Mouse (Mus musculus): ENCODE measurements around the gene Stub1. TPM values are rescaled to one million over a fixed set of nuclear protein-coding genes. Genes with fewer than 3 reads are reported as not detected.

Gene Stub1
- polyA plus RNA-seq, 1 experiment from 2014 or later: 338 TPM

GRCm38 (mm10) chr17:25843636-25844395 lies 10.6 kb upstream of the Stub1 start:
- H3K27me3 ChIP-seq: no peaks in the 10 kb centered on the region
- no peaks in the 10 kb centered on the region for H3K9me3 ChIP-seq
- 2% methylated on average over 38 of the region's 38 CpGs for WGBS
- H3K4me3 ChIP-seq: peak overlapping the region; percentile 85
- H3K4me1 ChIP-seq: peaks cover 11% of the 10 kb centered on the region
- 0 out of 2 replicates have a peak, but pooled peaks have one; percentile 4 for ATAC-seq (ENCODE audit: insufficient number of reproducible peaks, insufficient read depth, low FRiP score, low TSS enrichment)
- peak overlapping the region; percentile 91 for H3K4me2 ChIP-seq (replicated peaks)
- peaks cover 58% of the 10 kb centered on the region for H3K36me3 ChIP-seq
- H3K9ac ChIP-seq: peak overlapping the region; percentile 91
- H3K27ac ChIP-seq: peak overlapping the region; percentile 82

- peaks cover 59% of the 10 kb centered on the region for H3K36me3 ChIP-seq
- H3K9me3 ChIP-seq: no peaks in the 10 kb centered on the region
- no peak for ATAC-seq (ENCODE audit: insufficient number of reproducible peaks, insufficient read depth, low FRiP score, low TSS enrichment)
- peak overlapping the region; percentile 91 for H3K4me2 ChIP-seq (replicated peaks)
- H3K27ac ChIP-seq: no peak overlapping the region; the same call in 1 of the 2 replicates
- peak overlapping the region; percentile 91 for H3K9ac ChIP-seq
- H3K27me3 ChIP-seq: no peaks in the 10 kb centered on the region
- WGBS: 91% methylated on average over 4 of the region's 4 CpGs
- peak overlapping the region; percentile 85 for H3K4me3 ChIP-seq
- peaks cover 11% of the 10 kb centered on the region for H3K4me1 ChIP-seq
Observed at GRCm38 (mm10) chr17:25843122-25843521, 9.9 kb upstream of the Stub1 start.

GRCm38 (mm10) chr17:25842509-25842908 lies 9.3 kb upstream of the Stub1 start:
- H3K9ac ChIP-seq: no peak overlapping the region
- no peak for ATAC-seq (ENCODE audit: insufficient number of reproducible peaks, insufficient read depth, low FRiP score, low TSS enrichment)
- H3K27ac ChIP-seq: no peak overlapping the region
- peaks cover 15% of the 10 kb centered on the region for H3K4me1 ChIP-seq
- no peaks in the 10 kb centered on the region for H3K9me3 ChIP-seq
- H3K27me3 ChIP-seq: no peaks in the 10 kb centered on the region
- 80% methylated on average over 3 of the region's 3 CpGs for WGBS
- H3K4me3 ChIP-seq: no peak overlapping the region
- no peak overlapping the region for H3K4me2 ChIP-seq (replicated peaks)
- H3K36me3 ChIP-seq: peaks cover 59% of the 10 kb centered on the region

- Histone ChIP-seq H3K9me3 (no peaks in the 10 kb centered on the region), H3K9ac (no peak within 1 kb of the TSS), H3K4me2 (replicated peaks) (no peak within 1 kb of the TSS), H3K36me3 (peaks cover 58% of the 10 kb centered on the region), H3K27me3 (no peaks in the 10 kb centered on the region), H3K27ac (no peak within 1 kb of the TSS), H3K4me3 (no peak within 1 kb of the TSS), H3K4me1 (peaks cover 27% of the 10 kb centered on the region)
- WGBS: 92% methylated on average over 22 of the region's 22 CpGs
- no peak for ATAC-seq (ENCODE audit: insufficient number of reproducible peaks, insufficient read depth, low FRiP score, low TSS enrichment)
Observed at GRCm38 (mm10) chr17:25841117-25841880, 8.1 kb upstream of the Stub1 start, which contains the start of gene Gm20683. Gene Gm20683, minus strand, starts transcription at chr17:25841763.

- Histone ChIP-seq H3K4me3 (no peak overlapping the region), H3K4me2 (replicated peaks) (no peak overlapping the region), H3K36me3 (peaks cover 57% of the 10 kb centered on the region), H3K27me3 (no peaks in the 10 kb centered on the region), H3K9me3 (no peaks in the 10 kb centered on the region), H3K9ac (no peak overlapping the region), H3K27ac (no peak overlapping the region), H3K4me1 (peaks cover 35% of the 10 kb centered on the region)
- ATAC-seq (ENCODE audit: insufficient number of reproducible peaks, insufficient read depth, low FRiP score, low TSS enrichment): no peak
- 91% methylated on average over 6 of the region's 6 CpGs for WGBS
Observed at GRCm38 (mm10) chr17:25840519-25840918, 7.3 kb upstream of the Stub1 start.

- Histone ChIP-seq H3K36me3 (peaks cover 59% of the 10 kb centered on the region), H3K4me1 (peaks cover 43% of the 10 kb centered on the region), H3K27ac (no peak overlapping the region), H3K4me2 (replicated peaks) (no peak overlapping the region), H3K9ac (no peak overlapping the region), H3K27me3 (no peaks in the 10 kb centered on the region), H3K4me3 (no peak overlapping the region), H3K9me3 (no peaks in the 10 kb centered on the region)
- ATAC-seq (ENCODE audit: insufficient number of reproducible peaks, insufficient read depth, low FRiP score, low TSS enrichment): no peak
- WGBS: 86% methylated on average over 14 of the region's 14 CpGs
Observed at GRCm38 (mm10) chr17:25839455-25840235, 6.4 kb upstream of the Stub1 start.

- H3K4me1 ChIP-seq: peaks cover 50% of the 10 kb centered on the region
- H3K4me3 ChIP-seq: no peak overlapping the region
- WGBS: 88% methylated on average over 4 of the region's 4 CpGs
Observed at GRCm38 (mm10) chr17:25838904-25839303, 5.7 kb upstream of the Stub1 start.

GRCm38 (mm10) chr17:25837533-25837932 lies 4.3 kb upstream of the Stub1 start:
- H3K4me3 ChIP-seq: peak overlapping the region; percentile 36; the same call in 1 of the 2 replicates
- no peak overlapping the region for H3K9ac ChIP-seq
- ATAC-seq (ENCODE audit: insufficient number of reproducible peaks, insufficient read depth, low FRiP score, low TSS enrichment): no peak
- H3K27ac ChIP-seq: no peak overlapping the region
- H3K27me3 ChIP-seq: no peaks in the 10 kb centered on the region
- peaks cover 43% of the 10 kb centered on the region for H3K4me1 ChIP-seq
- H3K9me3 ChIP-seq: no peaks in the 10 kb centered on the region
- peak overlapping the region; percentile 79 for H3K4me2 ChIP-seq (replicated peaks)
- peaks cover 58% of the 10 kb centered on the region for H3K36me3 ChIP-seq
- WGBS: 53% methylated on average over 3 of the region's 3 CpGs

More at GRCm38 (mm10) chr17:25838904-25839303, 5.7 kb upstream of the Stub1 start:
- H3K27me3 ChIP-seq: no peaks in the 10 kb centered on the region
- no peak overlapping the region for H3K4me2 ChIP-seq (replicated peaks)
- no peak for ATAC-seq (ENCODE audit: insufficient number of reproducible peaks, insufficient read depth, low FRiP score, low TSS enrichment)
- peaks cover 59% of the 10 kb centered on the region for H3K36me3 ChIP-seq
- no peaks in the 10 kb centered on the region for H3K9me3 ChIP-seq
- no peak overlapping the region for H3K27ac ChIP-seq
- H3K9ac ChIP-seq: no peak overlapping the region

GRCm38 (mm10) chr17:25837076-25837410 lies 3.8 kb upstream of the Stub1 start, which contains the start of gene Rhbdl1:
Gene Rhbdl1, minus strand, starts transcription at chr17:25837295.
- Histone ChIP-seq H3K27ac (no peak within 1 kb of the TSS), H3K9ac (peak within 1 kb of the TSS; percentile 55), H3K4me3 (peak within 1 kb of the TSS; percentile 36), H3K36me3 (peaks cover 53% of the 10 kb centered on the region), H3K4me2 (replicated peaks) (peak within 1 kb of the TSS; percentile 79), H3K27me3 (no peaks in the 10 kb centered on the region), H3K9me3 (no peaks in the 10 kb centered on the region), H3K4me1 (peaks cover 43% of the 10 kb centered on the region)
- 2% methylated on average over 28 of the region's 29 CpGs for WGBS
- ATAC-seq (ENCODE audit: insufficient number of reproducible peaks, insufficient read depth, low FRiP score, low TSS enrichment): no peak

- peak overlapping the region; percentile 36 for H3K4me3 ChIP-seq
- WGBS: 21% methylated on average over 23 of the region's 23 CpGs
- no peak overlapping the region for H3K27ac ChIP-seq
- no peaks in the 10 kb centered on the region for H3K9me3 ChIP-seq
- peak overlapping the region; percentile 79 for H3K4me2 ChIP-seq (replicated peaks)
- ATAC-seq (ENCODE audit: insufficient number of reproducible peaks, insufficient read depth, low FRiP score, low TSS enrichment): no peak
- H3K36me3 ChIP-seq: peaks cover 50% of the 10 kb centered on the region
- no peaks in the 10 kb centered on the region for H3K27me3 ChIP-seq
- peak overlapping the region; percentile 55 for H3K9ac ChIP-seq
- H3K4me1 ChIP-seq: peaks cover 48% of the 10 kb centered on the region
Observed at GRCm38 (mm10) chr17:25836397-25837075, 3.3 kb upstream of the Stub1 start.

GRCm38 (mm10) chr17:25835816-25836215 lies 2.6 kb upstream of the Stub1 start:
- Histone ChIP-seq H3K9me3 (no peaks in the 10 kb centered on the region), H3K27me3 (no peaks in the 10 kb centered on the region), H3K27ac (no peak overlapping the region), H3K36me3 (peaks cover 50% of the 10 kb centered on the region), H3K4me1 (peaks cover 54% of the 10 kb centered on the region), H3K9ac (0 out of 2 replicates have a peak overlapping the region, but pooled peaks have one; percentile 55), H3K4me3 (no peak overlapping the region), H3K4me2 (replicated peaks) (peak overlapping the region; percentile 79; the same call in 1 of the 2 replicates)
- no peak for ATAC-seq (ENCODE audit: insufficient number of reproducible peaks, insufficient read depth, low FRiP score, low TSS enrichment)
- 91% methylated on average over 16 of the region's 16 CpGs for WGBS
